Mouse (Mus musculus) adrenal gland (tissue): ENCODE measurements around the gene Poldip2.
"Not testable (repeated sequence)": the region's sequence is repeated elsewhere in the genome, so short reads cannot be mapped to it uniquely, and the experiment has no call there.

Experiments
- intact Hi-C: fragments of 180-260 bp; cut with DNase I; formaldehyde crosslinking; loops from one replicate; pipeline ENCODE4 v1.15.1; 2025

Poldip2 gene

DNA sequence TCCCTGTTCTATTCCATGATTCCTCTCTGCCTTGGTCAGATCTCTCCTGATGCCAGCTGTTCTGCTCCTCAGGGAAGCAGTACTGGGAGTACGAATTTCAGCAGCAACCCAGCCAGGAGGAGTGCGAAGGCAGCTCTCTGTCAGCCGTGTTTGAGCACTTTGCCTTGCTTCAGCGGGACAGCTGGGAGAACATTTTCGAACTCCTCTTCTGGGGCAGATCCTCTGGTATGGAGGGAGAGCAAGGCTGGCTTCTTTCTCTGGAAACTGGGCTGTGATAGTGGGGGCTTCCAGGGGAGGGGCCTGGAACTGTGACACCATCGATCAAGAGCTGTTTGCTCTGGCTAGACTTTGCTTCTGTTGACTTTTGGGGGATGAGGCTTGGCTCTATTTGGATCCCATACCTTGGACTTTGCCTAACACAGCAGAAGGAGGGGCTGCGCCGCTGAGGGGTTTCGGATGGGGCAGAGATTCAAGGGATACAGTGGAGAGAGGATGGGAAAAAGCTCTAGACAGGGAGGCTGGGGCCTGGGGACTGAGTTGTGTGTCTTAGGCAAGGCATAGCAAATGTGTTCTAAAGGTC lies 11.3 kb upstream of the Poldip2 start:
- intact Hi-C loops = no loop called here

DNA sequence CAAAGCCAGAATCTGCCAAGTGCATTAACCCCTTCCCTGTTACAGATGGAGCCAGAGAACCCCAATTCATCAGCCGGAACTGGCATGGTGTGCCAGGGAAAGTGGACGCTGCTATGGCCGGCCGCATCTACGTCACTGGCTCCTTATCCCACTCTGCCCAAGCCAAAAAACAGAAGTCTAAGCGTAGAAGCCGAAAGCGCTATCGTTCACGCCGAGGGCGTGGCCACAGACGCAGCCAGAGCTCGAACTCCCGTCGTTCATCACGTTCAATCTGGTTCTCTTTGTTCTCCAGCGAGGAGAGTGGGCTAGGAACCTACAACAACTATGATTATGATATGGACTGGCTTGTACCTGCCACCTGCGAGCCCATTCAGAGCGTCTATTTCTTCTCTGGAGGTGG lies 10.5 kb upstream of the Poldip2 start:
- intact Hi-C loops = no loop called here

- intact Hi-C loops = no loop called here
Measured at GRCm38 (mm10) chr11:78502909-78503650, 8.9 kb upstream of the Poldip2 start, which contains the start of gene Sebox. Gene Sebox, plus strand, starts transcription at chr11:78503447.

- intact Hi-C loops = loop anchor here (5.0 kb wide), 1 partner anchor 48 kb away; no protein-coding TSS in a partner anchor
Measured at GRCm38 (mm10) chr11:78505430-78505829, 6.6 kb upstream of the Poldip2 start.

- intact Hi-C loops = loop anchor here (5.0 kb wide), 1 partner anchor 52 kb away; no protein-coding TSS in a partner anchor
Measured at GRCm38 (mm10) chr11:78509148-78509547, 2.8 kb upstream of the Poldip2 start.

DNA sequence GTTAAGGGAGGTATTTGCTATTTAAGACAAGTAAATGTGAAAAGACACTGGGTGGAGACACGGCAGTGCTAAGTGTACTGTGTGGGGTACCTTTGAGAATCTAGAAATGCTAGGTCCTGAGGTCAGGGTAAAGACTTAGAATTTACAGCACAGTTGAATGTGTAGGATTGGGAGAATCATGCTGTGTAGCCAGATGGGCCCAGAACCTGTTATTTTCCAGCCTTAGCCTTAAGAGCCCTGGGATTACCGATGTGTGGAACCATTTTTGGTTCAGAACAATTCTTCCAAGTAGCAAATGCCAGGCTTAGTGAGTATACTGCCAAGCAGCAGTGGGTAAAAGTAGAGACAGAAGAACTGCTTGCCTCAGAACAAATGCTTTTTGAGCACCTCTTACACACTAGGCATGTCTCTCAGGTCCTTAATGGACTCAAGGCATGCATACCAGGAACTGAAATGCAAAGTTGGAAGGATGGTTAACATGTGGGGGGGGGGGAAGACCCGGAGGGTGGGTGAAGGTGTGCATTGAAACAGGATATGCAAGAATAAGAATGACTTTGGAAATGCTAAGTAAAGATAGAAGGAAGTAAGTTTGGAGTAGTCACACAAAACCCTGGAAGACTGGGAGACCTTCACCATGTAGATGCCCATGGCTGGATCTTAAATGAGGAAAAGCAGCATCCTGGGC lies 1.3 kb downstream of the Poldip2 start:
- intact Hi-C loops = no loop called here

DNA sequence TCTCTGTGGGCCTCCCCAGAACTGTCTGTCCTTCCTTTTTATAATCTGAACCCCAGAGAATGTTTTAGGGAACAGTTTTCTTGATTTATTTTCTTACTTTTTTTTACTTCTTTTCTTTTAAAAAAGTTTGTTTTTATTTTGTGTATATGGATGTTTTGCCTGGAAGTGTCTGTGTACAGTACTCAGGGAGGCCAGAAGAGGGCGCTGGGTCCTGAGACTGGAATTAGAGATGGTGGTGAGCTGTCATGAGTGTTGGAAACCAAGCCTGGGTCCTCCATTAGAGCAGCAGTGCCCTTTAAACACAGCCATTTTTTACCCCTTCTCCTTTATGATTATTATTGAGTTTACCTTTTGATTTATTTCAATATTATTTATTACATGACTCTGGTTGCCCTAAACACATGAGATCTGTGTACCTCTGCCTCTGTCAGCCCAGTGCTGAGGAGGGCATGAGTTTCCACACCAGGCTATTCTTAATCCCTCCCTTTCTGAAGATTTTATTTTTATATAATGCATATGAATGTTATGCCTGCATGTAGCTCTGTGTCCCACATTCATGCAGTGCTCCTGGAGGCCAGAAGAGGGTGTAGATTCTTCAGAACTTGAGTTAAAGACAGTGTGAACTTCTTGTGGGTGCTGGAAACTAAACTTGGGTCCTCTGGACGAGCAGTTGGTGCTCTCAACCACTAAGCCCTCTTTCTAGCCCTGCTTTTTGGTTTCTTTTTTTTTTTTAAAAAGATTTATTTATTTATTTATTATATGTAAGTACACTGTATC lies 3.7 kb downstream of the Poldip2 start:
- intact Hi-C loops = no loop called here

GRCm38 (mm10) chr11:78518931-78519330 lies 6.9 kb downstream of the Poldip2 start:
- intact Hi-C loops = no loop called here

GRCm38 (mm10) chr11:78521880-78522279 lies 9.9 kb downstream of the Poldip2 start:
- intact Hi-C loops = no loop called here

DNA sequence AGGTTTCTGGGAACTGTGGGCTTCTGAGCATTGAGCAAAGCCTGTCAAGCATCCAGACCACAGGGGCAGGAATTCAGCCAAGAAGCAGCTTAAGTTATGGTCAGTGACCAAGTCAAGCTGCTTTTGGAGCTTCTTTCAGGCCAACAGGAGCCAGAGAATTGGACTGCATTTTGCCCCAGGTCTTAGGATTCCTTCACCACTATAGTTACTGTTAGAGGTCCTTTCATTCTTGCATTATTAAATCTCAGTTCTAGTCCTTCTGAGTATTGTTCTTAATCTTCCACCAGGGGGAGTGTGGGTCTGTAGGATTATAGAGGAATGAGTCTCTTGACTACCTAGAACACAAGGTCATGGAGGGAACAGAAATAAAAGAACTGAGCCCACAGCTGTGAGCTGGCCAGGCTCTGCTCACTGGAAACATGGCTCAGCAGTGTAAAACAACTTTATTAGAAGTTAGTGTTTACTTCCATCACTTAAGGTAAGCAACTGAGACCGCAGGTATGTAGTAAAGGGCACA lies 10.5 kb downstream of the Poldip2 start:
- intact Hi-C loops = no loop called here

- intact Hi-C loops = no loop called here
Measured at GRCm38 (mm10) chr11:78523241-78523955, 11.4 kb downstream of the Poldip2 start.

- intact Hi-C loops = no loop called here
Measured at GRCm38 (mm10) chr11:78524838-78525237, 12.8 kb downstream of the Poldip2 start.

DNA sequence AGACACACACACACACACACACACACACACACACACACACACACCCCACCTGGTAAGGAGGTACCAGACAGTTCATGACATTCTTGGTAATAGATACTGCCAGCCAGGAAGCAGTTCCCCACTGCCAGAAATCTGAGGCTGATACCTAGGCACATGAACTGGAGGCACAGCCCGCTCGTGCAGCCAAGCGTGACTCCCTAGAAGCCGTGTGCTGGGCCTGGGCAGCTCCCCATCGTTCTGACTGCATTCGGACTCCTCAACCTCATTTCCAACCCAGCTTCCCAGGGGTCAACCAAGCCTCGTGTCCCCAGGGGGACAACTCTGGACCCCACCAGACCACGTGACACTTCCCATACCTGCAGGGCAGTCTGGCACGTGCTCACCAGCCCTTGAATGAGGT lies 16.7 kb downstream of the Poldip2 start:
- intact Hi-C loops = no loop called here

GRCm38 (mm10) chr11:78530001-78530400 lies 18.0 kb downstream of the Poldip2 start:
- intact Hi-C loops = no loop called here

DNA sequence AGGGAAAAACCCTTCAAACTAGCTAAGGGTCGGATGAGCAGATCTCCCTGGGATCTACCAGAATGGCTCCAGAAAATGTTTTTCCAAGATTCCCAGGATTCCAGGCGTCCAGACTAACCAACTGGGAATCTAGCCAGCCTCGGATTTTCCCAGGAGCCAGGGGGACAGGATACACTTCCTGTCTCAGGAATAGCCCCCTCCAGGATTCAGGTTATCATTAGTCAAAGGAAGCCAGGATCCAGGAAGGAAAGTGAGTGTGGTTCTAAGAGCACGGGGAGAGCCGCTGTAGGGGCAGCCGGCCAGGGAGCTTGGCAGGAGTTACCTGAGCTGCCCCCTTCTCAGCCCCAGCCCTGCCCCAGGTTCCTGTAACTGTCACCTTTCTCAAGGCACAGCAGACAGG lies 19.1 kb downstream of the Poldip2 start:
- intact Hi-C loops = no loop called here

GRCm38 (mm10) chr11:78531515-78531914 lies 19.5 kb downstream of the Poldip2 start:
- intact Hi-C loops = not testable (repeated sequence)

- intact Hi-C loops = no loop called here
Measured at GRCm38 (mm10) chr11:78534516-78534915, 22.5 kb downstream of the Poldip2 start.

DNA sequence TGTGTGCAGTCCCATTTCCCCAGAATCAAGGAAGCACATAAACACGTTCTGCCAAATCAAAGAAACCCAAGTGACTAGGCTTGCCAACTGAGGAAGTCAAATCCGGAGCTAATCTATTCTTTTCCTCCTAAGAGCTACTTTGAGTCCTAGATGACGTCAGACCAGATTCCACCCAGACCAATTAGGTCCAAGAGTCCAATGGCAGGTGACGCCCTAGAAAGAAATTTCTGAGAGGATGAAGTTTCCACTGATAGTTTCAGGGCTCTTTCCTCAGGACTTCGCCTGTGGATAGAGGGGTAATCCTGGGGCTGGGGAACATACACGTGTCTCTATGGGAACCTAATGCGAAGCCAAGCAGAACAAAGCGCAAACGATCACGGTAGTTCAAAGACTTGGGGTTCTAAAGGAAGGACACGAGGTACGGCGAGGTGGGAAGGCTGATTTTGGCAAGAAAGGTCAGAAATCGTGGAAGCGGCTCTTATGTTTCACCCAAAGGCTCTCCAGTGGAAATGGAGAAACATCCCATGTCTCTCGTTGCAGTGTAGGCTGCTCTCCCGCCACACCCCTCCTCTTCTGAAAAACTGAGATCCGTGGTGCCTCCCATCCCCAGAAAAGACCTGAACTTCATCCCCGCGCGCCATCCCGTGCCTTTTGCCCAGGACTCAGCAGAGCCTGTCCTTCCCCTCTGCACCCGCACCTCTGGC lies 23.5 kb downstream of the Poldip2 start:
- intact Hi-C loops = no loop called here

DNA sequence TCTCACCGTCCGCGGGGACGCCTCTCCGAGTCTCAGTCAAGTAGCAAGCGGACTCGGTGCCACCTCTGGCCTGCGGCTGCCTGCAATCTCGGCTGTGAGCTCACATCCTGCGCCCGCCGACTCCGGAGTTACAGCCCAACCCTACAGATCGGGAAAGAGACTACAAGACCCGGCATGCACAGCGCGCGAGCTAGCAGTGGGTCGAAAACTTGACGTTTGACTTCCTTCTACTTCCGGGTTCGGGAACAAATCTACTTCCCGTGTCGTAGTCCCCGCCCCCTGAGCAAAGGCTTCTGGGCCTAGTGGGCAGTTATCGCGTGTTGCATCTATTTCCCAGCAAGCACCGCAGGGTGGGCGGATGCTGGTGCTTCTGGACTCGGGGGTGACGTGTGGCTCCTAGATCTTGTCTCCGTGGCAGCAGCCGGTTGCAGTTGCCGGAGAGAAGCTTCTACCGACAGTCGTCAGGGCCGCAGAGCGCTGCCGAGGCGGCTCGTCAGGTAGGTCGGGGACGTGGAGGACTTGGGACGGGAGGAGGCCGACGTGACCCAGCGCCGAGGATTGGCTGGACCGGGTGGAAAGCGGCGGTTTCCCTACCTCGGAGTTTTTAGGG lies 24.2 kb downstream of the Poldip2 start, which contains the start of the genes Tnfaip1 and Ift20:
Tnfaip1 (minus strand) TSS at position 253 of the 610 bp plus-strand sequence.
Ift20 (plus strand) TSS at position 282 of the 610 bp plus-strand sequence.
- intact Hi-C loops = no loop called here
